Mouse (Mus musculus) lung, embryonic 14.5 days (tissue): Measurements from ENCODE around the gene Senp3. TPM values are rescaled to one million over a fixed set of nuclear protein-coding genes. Genes with fewer than 3 reads are reported as not detected.
"Not testable (repeated sequence)": the region's sequence is repeated elsewhere in the genome, so short reads cannot be mapped to it uniquely, and the experiment has no call there.

ENCODE experiments used
- ATAC-seq: fragments of 200-750 bp; cut with Nextera tagmentation; 2 replicates; pipeline ENCODE4 v1.8.0; 2017; ENCODE audit warnings: mild to moderate bottlenecking, moderate TSS enrichment, moderate library complexity; ENCODE audit not compliant: insufficient read depth
- DNase-seq: peaks from one replicate; pipeline ENCODE4 v3.0.0-alpha.2; 2015
- H3K27ac ChIP-seq: fragments of 300-500 bp; sonication (generic); 2 replicates; pipeline ENCODE4 v1.5.1; 2014; ENCODE audit warnings: low read depth, mild to moderate bottlenecking, moderate library complexity
- H3K27me3 ChIP-seq: fragments of 300-500 bp; sonication (generic); 2 replicates; pipeline ENCODE4 v1.6.1; 2014; ENCODE audit warnings: low read length, control low read depth; ENCODE audit not compliant: insufficient read depth
- H3K36me3 ChIP-seq: fragments of 300-500 bp; sonication (generic); 2 replicates; pipeline ENCODE4 v1.6.1; 2014; ENCODE audit warnings: control low read depth; ENCODE audit not compliant: insufficient read depth
- H3K4me1 ChIP-seq: fragments of 300-500 bp; sonication (generic); 2 replicates; pipeline ENCODE4 v1.6.1; 2014; ENCODE audit warnings: antibody characterized with exemption, control low read depth; ENCODE audit not compliant: insufficient read depth
- H3K4me2 ChIP-seq: fragments of 300-500 bp; sonication (generic); 2 replicates; pipeline ENCODE4 v1.6.1; 2014; ENCODE audit warnings: mild to moderate bottlenecking
- H3K4me3 ChIP-seq: fragments of 300-500 bp; sonication (generic); 2 replicates; pipeline ENCODE4 v1.5.1; 2014; ENCODE audit warnings: low read depth, low read length
- H3K9ac ChIP-seq: fragments of 300-500 bp; sonication (generic); 2 replicates; pipeline ENCODE4 v1.6.1; 2014
- H3K9me3 ChIP-seq: fragments of 300-500 bp; sonication (generic); 2 replicates; pipeline ENCODE4 v1.6.1; 2016; ENCODE audit warnings: low read depth, low read length, control low read depth
- CTCF ChIP-seq: IDR thresholded peaks from 2 replicates; pipeline ENCODE4 v1.5.1; 2016; ENCODE audit warnings: antibody characterized with exemption, low read depth
- WGBS: fragments of 180-500 bp; shearing (Covaris S2); extraction: QIAGEN DNeasy Blood & Tissue Kit; methylation state at CpG from one replicate; pipeline ENCODE4 v1.1.7; 2014; 5-methylcytosine and 5-hydroxymethylcytosine counted together
- polyA plus RNA-seq: library from polyadenylated mRNA; unstranded; fragments of >200 nt; fragmentation: Nextera tagmentation; extraction: Ambion mirVana; gene quantifications from 2 replicates; pipeline ENCODE4 v1.2.1, GENCODE M21; 2014

Senp3 gene
- polyA plus RNA-seq, 1 experiment from 2014 or later, result 95.0 TPM

DNA sequence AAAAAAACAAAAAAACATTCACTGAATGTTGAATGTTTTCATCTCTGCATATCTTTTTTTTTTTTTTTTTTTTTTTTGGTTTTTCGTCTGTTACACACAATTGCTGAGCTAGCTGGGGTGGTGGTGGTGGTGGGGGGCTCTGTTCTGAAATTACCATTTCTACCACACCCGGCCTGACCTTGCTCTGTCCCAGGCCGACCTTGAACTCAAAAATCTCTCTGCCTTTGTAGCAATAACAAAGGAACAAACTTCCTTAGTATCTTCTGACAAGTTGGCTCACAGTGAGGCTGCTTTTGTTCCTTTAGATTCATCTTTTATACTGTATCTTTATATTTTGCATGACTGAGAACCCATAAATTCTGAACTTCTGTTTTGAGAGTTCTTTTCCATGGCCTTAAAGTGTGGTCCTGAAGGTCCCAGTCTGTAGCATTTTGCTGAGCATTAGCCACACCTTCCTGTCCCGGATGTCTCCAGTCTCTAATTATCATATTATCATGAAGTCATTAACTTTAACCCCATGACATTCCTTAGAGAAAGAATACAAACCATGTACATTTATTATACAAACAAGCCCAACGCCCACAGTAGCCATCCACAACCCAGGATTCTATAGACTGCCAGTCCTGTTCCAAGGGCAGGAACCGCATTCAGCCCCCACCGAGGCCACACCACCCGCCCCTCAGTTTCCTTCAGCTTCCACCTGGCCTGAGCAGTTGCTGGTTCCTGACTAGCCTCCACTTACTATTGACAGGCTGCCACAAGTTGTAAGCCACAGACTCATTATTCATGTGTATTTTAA lies 22.1 kb upstream of the Senp3 start:
- Histone ChIP-seq H3K27me3 (no peaks in the 10 kb centered on the region), H3K4me2 (no peak overlapping the region), H3K4me3 (no peak overlapping the region), H3K4me1 (no peaks in the 10 kb centered on the region), H3K36me3 (no peaks in the 10 kb centered on the region), H3K9me3 (no peaks in the 10 kb centered on the region), H3K27ac (no peak overlapping the region), H3K9ac (no peak overlapping the region)
- TF ChIP-seq CTCF, result no peak
- ATAC-seq (no peak), DNase-seq (no peak)
- WGBS, result 50% methylated on average over 8 of the region's 8 CpGs

DNA sequence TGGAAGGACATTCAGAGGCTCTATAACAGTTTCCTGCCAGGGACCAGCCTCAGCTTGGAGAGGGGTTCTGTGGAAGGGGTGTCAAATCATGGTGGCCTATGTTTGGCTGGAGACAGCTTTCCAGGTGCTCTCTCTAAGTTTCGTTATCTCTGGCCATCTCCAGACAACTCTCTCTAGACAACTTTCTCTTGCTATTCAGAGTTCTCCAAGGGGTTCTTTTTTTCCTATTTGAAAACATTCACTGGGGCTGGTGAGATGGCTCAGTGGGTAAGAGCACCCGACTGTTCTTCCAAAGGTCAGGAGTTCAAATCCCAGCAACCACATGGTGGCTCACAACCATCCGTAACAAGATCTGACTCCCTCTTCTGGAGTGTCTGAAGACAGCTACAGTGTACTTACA lies 21.5 kb upstream of the Senp3 start:
- not testable (repeated sequence) for H3K4me3 ChIP-seq, H3K27me3 ChIP-seq, H3K4me2 ChIP-seq, H3K27ac ChIP-seq, ATAC-seq, H3K36me3 ChIP-seq, H3K9me3 ChIP-seq, DNase-seq, H3K9ac ChIP-seq, H3K4me1 ChIP-seq
- 62% methylated on average over 2 of the region's 3 CpGs for WGBS

DNA sequence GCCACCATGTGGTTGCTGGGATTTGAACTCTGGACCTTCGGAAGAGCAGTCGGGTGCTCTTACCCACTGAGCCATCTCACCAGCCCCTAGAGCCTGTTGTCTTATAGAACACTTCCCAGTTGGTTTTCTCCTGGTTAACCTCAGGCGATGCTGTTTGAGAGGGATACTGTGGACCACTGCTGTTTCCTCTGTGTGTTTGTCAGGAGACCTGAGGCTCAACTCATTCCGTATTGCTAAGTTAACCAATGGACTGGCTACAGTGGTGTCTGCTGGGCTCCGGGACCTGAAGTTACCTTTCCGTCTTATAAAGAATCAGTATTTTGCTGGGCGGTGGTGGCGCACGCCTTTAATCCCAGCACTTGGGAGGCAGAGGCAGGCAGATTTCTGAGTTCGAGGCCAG lies 21.0 kb upstream of the Senp3 start:
- H3K9ac ChIP-seq, H3K4me2 ChIP-seq, DNase-seq, H3K4me3 ChIP-seq, H3K27me3 ChIP-seq, ATAC-seq, H3K4me1 ChIP-seq, H3K9me3 ChIP-seq, H3K36me3 ChIP-seq, H3K27ac ChIP-seq: not testable (repeated sequence)
- WGBS, result 91% methylated on average over 10 of the region's 10 CpGs

DNA sequence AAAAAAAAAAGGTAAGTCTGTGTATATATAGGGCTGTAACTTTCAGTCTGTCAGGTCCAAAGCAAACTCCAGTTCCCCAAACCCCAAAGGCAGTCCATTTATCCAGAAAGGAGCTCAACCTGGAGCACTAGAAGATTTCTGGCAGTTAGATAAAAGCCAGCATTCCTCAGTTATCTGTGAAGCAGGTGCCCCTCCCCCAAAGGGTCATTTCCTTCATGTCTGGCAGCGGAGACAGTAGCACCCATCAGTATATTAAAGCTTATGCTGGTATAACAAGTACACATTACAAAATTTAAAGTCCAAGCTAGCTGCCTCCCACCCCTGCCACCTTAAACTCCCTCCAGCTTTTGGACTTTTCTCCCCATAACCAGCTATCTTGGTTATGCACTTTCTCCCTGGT lies 17.7 kb upstream of the Senp3 start:
- ATAC-seq (no peak), DNase-seq (no peak)
- no peaks in the 10 kb centered on the region for H3K4me1 ChIP-seq
- no peak overlapping the region for H3K4me2 ChIP-seq
- H3K36me3 ChIP-seq, result no peaks in the 10 kb centered on the region
- H3K9me3 ChIP-seq, result no peaks in the 10 kb centered on the region
- H3K27ac ChIP-seq, result no peak overlapping the region
- 29% methylated on average over 1 of the region's 1 CpGs for WGBS
- no peak for TF ChIP-seq CTCF
- no peak overlapping the region for H3K9ac ChIP-seq
- no peak overlapping the region for H3K4me3 ChIP-seq
- H3K27me3 ChIP-seq, result no peaks in the 10 kb centered on the region

DNA sequence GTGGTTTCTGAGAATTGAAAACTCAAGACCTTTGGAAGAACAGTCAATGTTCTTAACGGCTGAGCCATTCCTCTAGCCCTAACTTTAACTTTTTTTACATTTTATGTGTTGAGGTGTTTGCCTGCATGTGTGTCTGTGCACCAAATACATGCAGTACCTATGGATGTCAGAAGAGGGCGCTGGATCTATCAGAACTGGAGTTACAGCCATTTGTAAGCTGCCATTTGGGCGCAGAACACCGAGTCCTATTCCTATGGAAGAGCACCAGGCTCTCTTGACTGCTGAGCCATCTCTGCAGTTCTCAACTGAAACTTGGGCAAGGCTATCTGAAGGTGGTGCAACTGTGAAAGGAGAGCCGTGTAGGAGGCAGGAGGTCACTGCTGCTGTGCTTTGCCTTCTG lies 16.7 kb upstream of the Senp3 start:
- no peak overlapping the region for H3K27ac ChIP-seq
- TF ChIP-seq CTCF, result peak; percentile 18; the same call in 1 of the 2 replicates
- H3K4me2 ChIP-seq, result no peak overlapping the region
- no peak for ATAC-seq
- no peaks in the 10 kb centered on the region for H3K4me1 ChIP-seq
- H3K9me3 ChIP-seq, result no peaks in the 10 kb centered on the region
- DNase-seq, result no peak
- H3K36me3 ChIP-seq, result no peaks in the 10 kb centered on the region
- no peak overlapping the region for H3K9ac ChIP-seq
- WGBS, result 71% methylated on average over 5 of the region's 5 CpGs
- H3K4me3 ChIP-seq, result no peak overlapping the region
- H3K27me3 ChIP-seq, result no peaks in the 10 kb centered on the region

DNA sequence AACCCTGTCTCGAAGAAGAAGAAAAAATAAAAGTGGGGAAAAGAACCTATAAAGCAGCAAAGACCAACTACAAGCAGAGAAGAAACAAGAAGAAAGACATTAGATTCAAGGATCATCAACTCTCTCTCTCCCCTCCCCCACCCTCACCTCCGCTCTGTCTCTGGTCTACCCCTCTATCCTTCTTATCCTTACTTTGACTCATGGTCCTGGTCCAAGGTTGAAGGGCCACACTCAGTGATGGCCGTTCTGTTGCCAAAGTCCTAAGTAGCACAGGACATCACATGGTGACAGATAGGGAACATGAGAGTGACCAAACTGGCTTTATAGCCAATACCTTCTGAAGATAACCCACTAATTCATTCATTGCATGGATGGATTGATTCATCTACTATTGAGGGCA lies 15.5 kb upstream of the Senp3 start:
- 82% methylated on average over 3 of the region's 3 CpGs for WGBS
- Histone ChIP-seq H3K36me3 (no peaks in the 10 kb centered on the region), H3K9ac (no peak overlapping the region), H3K9me3 (no peaks in the 10 kb centered on the region), H3K27me3 (no peaks in the 10 kb centered on the region), H3K4me2 (no peak overlapping the region), H3K27ac (no peak overlapping the region), H3K4me1 (no peaks in the 10 kb centered on the region), H3K4me3 (no peak overlapping the region)
- DNase-seq, result no peak
- no peak for ATAC-seq
- TF ChIP-seq CTCF, result no peak

GRCm38 (mm10) chr11:69695361-69696181 lies 13.7 kb upstream of the Senp3 start, which contains the start of the genes Tnfsf12 and Tnfsfm13:
Gene Tnfsf12 (minus strand): TSS chr11:69695849.
Gene Tnfsfm13 (minus strand): TSS chr11:69696098.
- Histone ChIP-seq H3K9me3 (no peaks in the 10 kb centered on the region), H3K9ac (peak within 1 kb of the TSS; percentile 84), H3K4me3 (peak within 1 kb of the TSS; percentile 56), H3K27ac (peak within 1 kb of the TSS; percentile 54), H3K4me2 (peak within 1 kb of the TSS; percentile 92), H3K4me1 (no peaks in the 10 kb centered on the region), H3K36me3 (no peaks in the 10 kb centered on the region), H3K27me3 (no peaks in the 10 kb centered on the region)
- peak; percentile 85 for ATAC-seq
- under 1% methylated on average over 40 of the region's 41 CpGs for WGBS
- DNase-seq, result peak; percentile 79
- peak; percentile 37; the same call in 1 of the 2 replicates for TF ChIP-seq CTCF
